Mouse (Mus musculus) cerebellum, adult 8-10 months (tissue): ENCODE results near the gene Slc25a39.
"Not testable (repeated sequence)": the region's sequence is repeated elsewhere in the genome, so short reads cannot be mapped to it uniquely, and the experiment has no call there.

Source experiments
- DNase-seq: peaks from one replicate; pipeline ENCODE4 v3.0.0; 2022

Gene Slc25a39

GRCm38 (mm10) chr11:102410345-102410744 is 2.6 kb upstream of the Slc25a39 start:
- not testable (repeated sequence) for DNase-seq

- no peak for DNase-seq
Measured at GRCm38 (mm10) chr11:102409795-102410330, 2.1 kb upstream of the Slc25a39 start.

- DNase-seq = peak; percentile 36
Measured at GRCm38 (mm10) chr11:102408888-102409794, 1.4 kb upstream of the Slc25a39 start.

- peak; percentile 94 for DNase-seq
Measured at GRCm38 (mm10) chr11:102408344-102408876, 664 bp upstream of the Slc25a39 start.

- DNase-seq = peak; percentile 92
Measured at GRCm38 (mm10) chr11:102406900-102407833, 579 bp downstream of the Slc25a39 start.

GRCm38 (mm10) chr11:102406401-102406800 is 1.3 kb downstream of the Slc25a39 start:
- peak; percentile 45 for DNase-seq

- DNase-seq = peak; percentile 36
Measured at GRCm38 (mm10) chr11:102405544-102406285, 2.0 kb downstream of the Slc25a39 start.

- peak; percentile 39 for DNase-seq
Measured at GRCm38 (mm10) chr11:102404161-102405010, 3.4 kb downstream of the Slc25a39 start.

- no peak for DNase-seq
Measured at GRCm38 (mm10) chr11:102403657-102404056, 4.1 kb downstream of the Slc25a39 start.

GRCm38 (mm10) chr11:102401898-102402500 is 5.7 kb downstream of the Slc25a39 start:
- DNase-seq = peak; percentile 35

GRCm38 (mm10) chr11:102400513-102401084 is 7.1 kb downstream of the Slc25a39 start:
- peak; percentile 34 for DNase-seq

- no peak for DNase-seq
Measured at GRCm38 (mm10) chr11:102399610-102400072, 8.1 kb downstream of the Slc25a39 start.

- DNase-seq = no peak
Measured at GRCm38 (mm10) chr11:102399107-102399506, 8.6 kb downstream of the Slc25a39 start.

- peak; percentile 68 for DNase-seq
Measured at GRCm38 (mm10) chr11:102398007-102398825, 9.5 kb downstream of the Slc25a39 start.

GRCm38 (mm10) chr11:102396671-102397141 is 11.0 kb downstream of the Slc25a39 start:
- DNase-seq = no peak

GRCm38 (mm10) chr11:102396263-102396662 is 11.5 kb downstream of the Slc25a39 start:
- DNase-seq = no peak

- no peak for DNase-seq
Measured at GRCm38 (mm10) chr11:102395250-102395649, 12.5 kb downstream of the Slc25a39 start.

- peak; percentile 64 for DNase-seq
Measured at GRCm38 (mm10) chr11:102394421-102395124, 13.2 kb downstream of the Slc25a39 start.
